In genomic region chr10:36928212-36928611, GRCm38 (mm10) we compare ENCODE assay signal across 11 mouse cellular contexts.
"Had no signal": no experiment of that assay in that cellular context is flagged by ENCODE, and none has a peak within 500 bp of the region (broad histone marks: within the 10 kb centered on the region; RNA-seq: fewer than 3 reads in every experiment).

No protein-coding gene starts in this region.

- H3K36me3 ChIP-seq: kidney, embryonic 15.5 days; limb, embryonic 12.5 days; liver, embryonic 13.5 days; midbrain, embryonic 15.5 days had no signal

- ATAC-seq: liver, postnatal 0 days; midbrain, embryonic 15.5 days had no signal

- H3K4me3 ChIP-seq: kidney, embryonic 15.5 days; limb, embryonic 12.5 days; liver, embryonic 13.5 days; midbrain, embryonic 15.5 days had no signal

- H3K27me3 ChIP-seq: kidney, embryonic 15.5 days; limb, embryonic 12.5 days; liver, embryonic 13.5 days; midbrain, embryonic 15.5 days had no signal

- H3K9ac ChIP-seq: kidney, embryonic 15.5 days; limb, embryonic 12.5 days; liver, embryonic 13.5 days; liver, postnatal 0 days; midbrain, embryonic 15.5 days had no signal

- H3K4me1 ChIP-seq: kidney, embryonic 15.5 days; limb, embryonic 12.5 days; liver, embryonic 13.5 days; midbrain, embryonic 15.5 days had no signal

- DNase-seq: kidney, adult 18-20 months; kidney, postnatal 25 days; liver; liver, embryonic 13.5 days; liver, postnatal 0 days; lung, postnatal 36 days; thymus, adult 18-20 months; thymus, postnatal 14 days had no signal

- H3K27ac ChIP-seq: kidney, embryonic 15.5 days; limb, embryonic 12.5 days; liver, embryonic 13.5 days; midbrain, embryonic 15.5 days had no signal

- H3K9me3 ChIP-seq: kidney, embryonic 15.5 days; limb, embryonic 12.5 days; liver, embryonic 13.5 days; midbrain, embryonic 15.5 days had no signal

- H3K4me2 ChIP-seq: kidney, embryonic 15.5 days; limb, embryonic 12.5 days; liver, embryonic 13.5 days; midbrain, embryonic 15.5 days had no signal
